Comparison of ENCODE assay signal across 12 mouse cellular contexts in genomic region chr13:104644185-104644584, GRCm38 (mm10).
"Had no signal": no experiment of that assay in that cellular context is flagged by ENCODE, and none has a peak within 500 bp of the region (broad histone marks: within the 10 kb centered on the region; RNA-seq: fewer than 3 reads in every experiment).

No protein-coding gene starts in this region.

- DNase-seq: kidney, postnatal 14 days; kidney, postnatal 4 days; left cerebral cortex, postnatal 4 days; liver, postnatal 0 days; lung, embryonic 14.5 days; retina, postnatal 1 day; right cerebral cortex, postnatal 25 days; spleen, adult 18-20 months; thymus, postnatal 25 days had no signal

- ATAC-seq: liver, postnatal 0 days; lung, postnatal 0 days; midbrain, embryonic 13.5 days; midbrain, embryonic 16.5 days had no signal
